Mouse (Mus musculus) midbrain, embryonic 14.5 days (tissue): Measurements from ENCODE around the gene Tpgs1. TPM values are rescaled to one million over a fixed set of nuclear protein-coding genes. Genes with fewer than 3 reads are reported as not detected.
A peak's percentile ranks its signal among the peaks of the same experiment; 100 is the strongest.

Experiments used
- ATAC-seq: fragments of 200-750 bp; cut with Nextera tagmentation; 2 replicates; pipeline ENCODE4 v1.8.0; 2017; ENCODE audit warnings: moderate number of reproducible peaks, moderate library complexity; ENCODE audit not compliant: low FRiP score, low TSS enrichment
- DNase-seq: peaks from one replicate; pipeline ENCODE4 v3.0.0-alpha.2; 2015
- H3K27ac ChIP-seq: fragments of 300-500 bp; sonication (generic); replicated peaks from 2 replicates; pipeline ENCODE4 v1.5.1; 2014; ENCODE audit warnings: mild to moderate bottlenecking, low read depth, low read length, moderate library complexity
- H3K27me3 ChIP-seq: fragments of 300-500 bp; sonication (generic); 2 replicates; pipeline ENCODE4 v1.6.1; 2014; ENCODE audit warnings: low read length, control low read depth, mixed read lengths; ENCODE audit not compliant: control insufficient read depth, insufficient read depth
- H3K36me3 ChIP-seq: fragments of 300-500 bp; sonication (generic); 2 replicates; pipeline ENCODE4 v1.6.1; 2014; ENCODE audit warnings: low read length, control low read depth; ENCODE audit not compliant: control insufficient read depth, insufficient read depth
- H3K4me1 ChIP-seq: fragments of 300-500 bp; sonication (generic); 2 replicates; pipeline ENCODE4 v1.6.1; 2014; ENCODE audit warnings: mild to moderate bottlenecking, antibody characterized with exemption, low read length, control low read depth; ENCODE audit not compliant: control insufficient read depth, insufficient read depth
- H3K4me2 ChIP-seq: fragments of 300-500 bp; sonication (generic); 2 replicates; pipeline ENCODE4 v1.6.1; 2014; ENCODE audit warnings: mild to moderate bottlenecking, low read length, moderate library complexity
- H3K4me3 ChIP-seq: fragments of 300-500 bp; sonication (generic); replicated peaks from 2 replicates; pipeline ENCODE4 v1.5.1; 2014; ENCODE audit warnings: low read depth, low read length
- H3K9ac ChIP-seq: fragments of 300-500 bp; sonication (generic); replicated peaks from 2 replicates; pipeline ENCODE4 v1.6.1; 2014; ENCODE audit warnings: mild to moderate bottlenecking, low read length, moderate library complexity
- H3K9me3 ChIP-seq: fragments of 300-500 bp; sonication (generic); 2 replicates; pipeline ENCODE4 v1.6.1; 2016; ENCODE audit warnings: low read length, control low read depth, mixed read lengths; ENCODE audit not compliant: control insufficient read depth
- WGBS: fragments of 180-500 bp; shearing (Covaris S2); extraction: QIAGEN DNeasy Blood & Tissue Kit; methylation state at CpG from one replicate; pipeline ENCODE4 v1.1.7; 2014; 5-methylcytosine and 5-hydroxymethylcytosine counted together
- polyA plus RNA-seq: library from polyadenylated mRNA; unstranded; fragments of >200 nt; fragmentation: Nextera tagmentation; extraction: Ambion mirVana; gene quantifications from 2 replicates; pipeline ENCODE4 v1.2.1, GENCODE M21; 2014

The Tpgs1 gene
- polyA plus RNA-seq, 1 experiment from 2014 or later = 94.4 TPM

- no peak for DNase-seq
- no peak overlapping the region for H3K4me2 ChIP-seq
- H3K9ac ChIP-seq = no peak overlapping the region
- WGBS = 61% methylated on average over 3 of the region's 3 CpGs
- peaks cover 16% of the 10 kb centered on the region for H3K36me3 ChIP-seq
- H3K27ac ChIP-seq = no peak overlapping the region
- no peak for ATAC-seq
- peaks cover 16% of the 10 kb centered on the region for H3K4me1 ChIP-seq
- H3K27me3 ChIP-seq = no peaks in the 10 kb centered on the region
- H3K4me3 ChIP-seq = no peak overlapping the region
- no peaks in the 10 kb centered on the region for H3K9me3 ChIP-seq
Observed at GRCm38 (mm10) chr10:79672088-79672455, 2.9 kb downstream of the Tpgs1 start.

- ATAC-seq (no peak), DNase-seq (no peak)
- Histone ChIP-seq H3K4me1 (peaks cover 15% of the 10 kb centered on the region), H3K27me3 (no peaks in the 10 kb centered on the region), H3K36me3 (peaks cover 16% of the 10 kb centered on the region), H3K4me3 (no peak overlapping the region), H3K9me3 (no peaks in the 10 kb centered on the region), H3K9ac (no peak overlapping the region), H3K4me2 (no peak overlapping the region), H3K27ac (no peak overlapping the region)
- WGBS = 91% methylated on average over 3 of the region's 3 CpGs
Observed at GRCm38 (mm10) chr10:79673054-79673453, 3.9 kb downstream of the Tpgs1 start.

GRCm38 (mm10) chr10:79675346-79676035 is 6.3 kb downstream of the Tpgs1 start:
- Histone ChIP-seq H3K4me1 (peaks cover 7% of the 10 kb centered on the region), H3K27ac (no peak overlapping the region), H3K4me2 (no peak overlapping the region), H3K4me3 (no peak overlapping the region), H3K36me3 (peaks cover 16% of the 10 kb centered on the region), H3K27me3 (no peaks in the 10 kb centered on the region), H3K9me3 (no peaks in the 10 kb centered on the region), H3K9ac (no peak overlapping the region)
- ATAC-seq (no peak), DNase-seq (no peak)
- WGBS = 48% methylated on average over 44 of the region's 44 CpGs

GRCm38 (mm10) chr10:79680606-79681495 is 11.7 kb downstream of the Tpgs1 start:
- H3K27ac ChIP-seq = peak overlapping the region; percentile 86
- peak overlapping the region; percentile 61 for H3K4me2 ChIP-seq
- peak; percentile 15 for DNase-seq
- H3K9ac ChIP-seq = peak overlapping the region; percentile 54
- 39% methylated on average over 11 of the region's 11 CpGs for WGBS
- H3K9me3 ChIP-seq = no peaks in the 10 kb centered on the region
- H3K4me1 ChIP-seq = peaks cover 18% of the 10 kb centered on the region
- H3K36me3 ChIP-seq = peaks cover 22% of the 10 kb centered on the region
- ATAC-seq = peak; percentile 13
- H3K27me3 ChIP-seq = no peaks in the 10 kb centered on the region
- H3K4me3 ChIP-seq = peak overlapping the region; percentile 75

- Histone ChIP-seq H3K36me3 (peaks cover 26% of the 10 kb centered on the region), H3K27me3 (no peaks in the 10 kb centered on the region), H3K4me2 (peak within 1 kb of the TSS; percentile 90), H3K9ac (peak within 1 kb of the TSS; percentile 72), H3K27ac (peak within 1 kb of the TSS; percentile 86), H3K4me3 (peak within 1 kb of the TSS; percentile 75), H3K9me3 (no peaks in the 10 kb centered on the region), H3K4me1 (peaks cover 18% of the 10 kb centered on the region)
- DNase-seq (peak; percentile 100), ATAC-seq (peak; percentile 95)
- WGBS = under 1% methylated on average over 73 of the region's 84 CpGs
Observed at GRCm38 (mm10) chr10:79681591-79682245, 12.5 kb downstream of the Tpgs1 start, which contains the start of gene Cdc34. TSS of gene Cdc34 (plus strand) at chr10:79682195.

GRCm38 (mm10) chr10:79682551-79682915 is 13.4 kb downstream of the Tpgs1 start:
- WGBS = 0% methylated on average over 10 of the region's 10 CpGs
- Histone ChIP-seq H3K27ac (0 out of 2 replicates have a peak overlapping the region, but pooled peaks have one; percentile 3), H3K9ac (peak overlapping the region; percentile 72), H3K9me3 (no peaks in the 10 kb centered on the region), H3K4me3 (peak overlapping the region; percentile 75), H3K27me3 (no peaks in the 10 kb centered on the region), H3K4me1 (peaks cover 18% of the 10 kb centered on the region), H3K36me3 (peaks cover 34% of the 10 kb centered on the region), H3K4me2 (peak overlapping the region; percentile 90)
- DNase-seq (peak; percentile 26), ATAC-seq (0 out of 2 replicates have a peak, but pooled peaks have one; percentile 1)

GRCm38 (mm10) chr10:79682916-79683582 is 13.9 kb downstream of the Tpgs1 start:
- Histone ChIP-seq H3K4me1 (peaks cover 18% of the 10 kb centered on the region), H3K27ac (0 out of 2 replicates have a peak overlapping the region, but pooled peaks have one; percentile 3), H3K9ac (peak overlapping the region; percentile 72), H3K4me2 (peak overlapping the region; percentile 90), H3K36me3 (peaks cover 39% of the 10 kb centered on the region), H3K27me3 (no peaks in the 10 kb centered on the region), H3K4me3 (peak overlapping the region; percentile 75), H3K9me3 (no peaks in the 10 kb centered on the region)
- WGBS = 6% methylated on average over 10 of the region's 10 CpGs
- DNase-seq (peak; percentile 49), ATAC-seq (peak; percentile 2; the same call in 1 of the 2 replicates)
